Mouse (Mus musculus) heart, embryonic 13.5 days (tissue): ENCODE measurements around the gene Hps6. TPM values are rescaled to one million over a fixed set of nuclear protein-coding genes. Genes with fewer than 3 reads are reported as not detected.

Experiments
- ATAC-seq: fragments of 200-750 bp; cut with Nextera tagmentation; 2 replicates; pipeline ENCODE4 v1.8.0; 2017; ENCODE audit warnings: moderate TSS enrichment; ENCODE audit not compliant: insufficient number of reproducible peaks, low FRiP score, low TSS enrichment; ENCODE audit errors: extremely low read depth
- H3K27ac ChIP-seq: fragments of 300-500 bp; sonication (generic); replicated peaks from 2 replicates; pipeline ENCODE4 v1.5.1; 2015; ENCODE audit warnings: moderate library complexity, mild to moderate bottlenecking, inconsistent platforms
- H3K27me3 ChIP-seq: fragments of 300-500 bp; sonication (generic); replicated peaks from 2 replicates; pipeline ENCODE4 v1.6.1; 2015; ENCODE audit warnings: mild to moderate bottlenecking, inconsistent platforms
- H3K36me3 ChIP-seq: fragments of 300-500 bp; sonication (generic); 2 replicates; pipeline ENCODE4 v1.6.1; 2015; ENCODE audit warnings: mild to moderate bottlenecking, inconsistent platforms
- H3K4me1 ChIP-seq: fragments of 300-500 bp; sonication (generic); 2 replicates; pipeline ENCODE4 v1.6.1; 2015; ENCODE audit warnings: inconsistent platforms
- H3K4me2 ChIP-seq: fragments of 300-500 bp; sonication (generic); 2 replicates; pipeline ENCODE4 v1.6.1; 2015; ENCODE audit warnings: inconsistent platforms, mild to moderate bottlenecking, moderate library complexity
- H3K4me3 ChIP-seq: fragments of 300-500 bp; sonication (generic); 2 replicates; pipeline ENCODE4 v1.5.1; 2015; ENCODE audit warnings: moderate library complexity, mild to moderate bottlenecking, inconsistent platforms
- H3K9ac ChIP-seq: fragments of 300-500 bp; sonication (generic); 2 replicates; pipeline ENCODE4 v1.6.1; 2015; ENCODE audit warnings: inconsistent platforms, mild to moderate bottlenecking, moderate library complexity
- H3K9me3 ChIP-seq: fragments of 300-500 bp; sonication (generic); 2 replicates; pipeline ENCODE4 v1.6.1; 2016; ENCODE audit warnings: inconsistent platforms
- WGBS: fragments of 180-500 bp; shearing (Covaris S2); methylation state at CpG from one replicate; pipeline ENCODE4 v1.1.7; 2015; ENCODE audit warnings: mixed read lengths; 5-methylcytosine and 5-hydroxymethylcytosine counted together
- polyA plus RNA-seq: library from polyadenylated mRNA; unstranded; fragments of >200 nt; fragmentation: Nextera tagmentation; extraction: Ambion mirVana; gene quantifications from 2 replicates; pipeline ENCODE4 v1.2.1, GENCODE M21; 2015

The Hps6 gene
- polyA plus RNA-seq, 1 experiment from 2014 or later: 6.3 TPM

DNA sequence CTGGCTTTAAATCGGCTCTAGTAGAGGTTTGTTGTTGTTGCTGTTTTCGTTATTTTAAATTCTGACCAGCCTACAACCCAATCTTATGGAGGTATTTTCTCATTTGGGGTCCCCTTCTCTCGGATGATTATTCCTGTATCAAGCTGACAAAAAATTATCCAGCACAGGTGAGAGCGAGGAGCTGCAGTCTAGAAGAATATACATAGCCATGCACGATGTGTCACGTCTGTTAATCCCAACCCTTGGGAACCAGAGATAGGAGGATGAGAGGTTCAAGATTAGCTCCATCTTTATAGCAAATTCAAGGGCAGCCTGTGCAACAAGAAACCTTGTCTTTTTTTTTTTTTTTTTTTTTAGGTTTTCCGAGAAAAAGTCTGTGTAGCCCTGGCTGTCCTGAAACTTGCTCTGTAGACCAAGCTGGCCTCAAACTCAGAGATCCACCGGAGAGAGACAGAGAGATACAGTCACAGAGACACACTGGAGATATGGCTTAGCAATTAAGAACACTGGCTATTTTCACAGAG lies 4.6 kb upstream of the Hps6 start:
- Histone ChIP-seq H3K9ac (peak overlapping the region; percentile 81), H3K27ac (no peak overlapping the region), H3K4me3 (peak overlapping the region; percentile 80), H3K4me2 (peak overlapping the region; percentile 80), H3K4me1 (peaks cover 12% of the 10 kb centered on the region), H3K36me3 (peaks cover 23% of the 10 kb centered on the region), H3K27me3 (no peaks in the 10 kb centered on the region), H3K9me3 (no peaks in the 10 kb centered on the region; the same call in 1 of the 2 replicates)
- no peak for ATAC-seq
- 10% methylated on average over 8 of the region's 8 CpGs for WGBS

DNA sequence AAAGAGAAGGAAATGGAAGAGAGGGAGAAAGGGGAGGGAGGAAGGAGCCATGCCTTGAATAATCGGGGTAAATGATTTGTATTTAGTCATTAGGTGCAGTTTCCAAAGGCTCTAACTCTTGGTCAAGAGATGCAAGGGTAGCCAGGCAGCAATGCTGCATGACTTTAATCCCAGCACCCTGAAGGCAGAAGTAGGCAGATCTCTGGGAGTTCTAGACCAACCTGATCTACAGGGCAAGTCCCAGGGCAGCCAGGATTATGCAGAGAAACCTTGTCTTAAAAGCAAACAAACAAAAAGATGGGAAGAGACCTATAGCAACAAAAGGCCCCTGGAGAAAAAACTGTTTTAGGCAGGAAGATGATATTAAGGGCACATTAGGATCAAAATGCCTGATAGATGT lies 3.9 kb upstream of the Hps6 start:
- WGBS: 38% methylated on average over 1 of the region's 1 CpGs
- peaks cover 17% of the 10 kb centered on the region for H3K36me3 ChIP-seq

DNA sequence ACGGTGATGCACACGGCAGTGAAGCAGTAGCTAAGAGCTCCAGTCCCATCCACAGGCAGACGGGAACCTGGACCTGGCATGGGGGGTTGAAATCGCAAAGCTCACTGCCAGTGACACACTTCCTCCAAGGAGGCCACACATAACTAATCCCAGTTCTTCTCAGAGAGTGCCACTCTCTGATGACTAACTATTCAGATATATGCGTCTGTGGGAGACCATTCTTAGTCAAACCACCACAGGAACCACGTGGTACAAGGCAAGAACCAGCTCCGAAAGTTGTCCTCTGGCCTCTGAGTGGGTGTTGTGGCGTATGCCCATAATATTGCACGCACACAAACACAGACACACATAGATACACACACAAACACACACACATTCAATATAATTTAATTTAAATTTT lies 1.0 kb upstream of the Hps6 start:
- no peaks in the 10 kb centered on the region for H3K9me3 ChIP-seq
- H3K4me1 ChIP-seq: peaks cover 28% of the 10 kb centered on the region
- H3K4me2 ChIP-seq: no peak overlapping the region
- H3K27me3 ChIP-seq: no peaks in the 10 kb centered on the region
- H3K36me3 ChIP-seq: peaks cover 7% of the 10 kb centered on the region
- H3K27ac ChIP-seq: no peak overlapping the region
- no peak overlapping the region for H3K9ac ChIP-seq
- ATAC-seq: no peak
- WGBS: 76% methylated on average over 9 of the region's 9 CpGs
- no peak overlapping the region for H3K4me3 ChIP-seq

More for the DNA sequence above, 3.9 kb upstream of the Hps6 start:
- peak overlapping the region; percentile 80 for H3K4me2 ChIP-seq
- ATAC-seq: no peak
- no peaks in the 10 kb centered on the region for H3K27me3 ChIP-seq
- peaks cover 19% of the 10 kb centered on the region for H3K4me1 ChIP-seq
- H3K9ac ChIP-seq: peak overlapping the region; percentile 81; the same call in 1 of the 2 replicates
- H3K9me3 ChIP-seq: no peaks in the 10 kb centered on the region; the same call in 1 of the 2 replicates
- H3K4me3 ChIP-seq: no peak overlapping the region
- no peak overlapping the region for H3K27ac ChIP-seq

DNA sequence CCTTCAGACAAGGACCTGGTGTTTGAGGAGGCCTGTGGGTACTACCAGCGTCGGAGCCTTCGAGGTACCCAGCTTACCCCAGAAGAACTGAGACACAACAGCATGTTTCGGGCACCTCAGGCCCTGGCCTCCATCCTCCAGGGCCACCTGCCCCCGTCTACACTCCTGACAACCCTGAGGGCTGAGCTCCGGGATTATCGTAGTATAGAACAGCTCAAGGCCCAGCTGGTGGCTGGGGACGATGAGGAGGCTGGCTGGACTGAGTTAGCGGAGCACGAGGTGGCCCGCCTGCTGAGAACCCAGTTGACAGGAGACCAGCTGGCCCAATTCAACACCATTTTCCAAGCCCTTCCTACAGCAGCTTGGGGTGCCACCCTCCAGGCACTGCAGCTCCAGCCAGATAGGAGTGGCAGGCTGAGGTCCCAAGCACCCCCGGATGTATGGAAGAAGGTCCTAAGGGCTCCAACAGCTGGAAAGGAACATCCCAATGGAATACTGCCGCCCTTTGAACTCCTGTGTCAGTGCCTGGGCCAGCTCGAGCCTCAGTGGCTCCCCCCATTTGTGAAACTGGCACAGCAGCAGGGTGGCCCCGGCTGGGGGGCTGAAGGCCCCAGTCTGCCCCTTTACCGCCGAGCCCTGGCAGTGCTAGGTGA lies 1.6 kb downstream of the Hps6 start:
- Histone ChIP-seq H3K4me1 (peaks cover 20% of the 10 kb centered on the region), H3K27ac (no peak overlapping the region), H3K9me3 (no peaks in the 10 kb centered on the region), H3K4me2 (peak overlapping the region; percentile 87), H3K36me3 (peaks cover 18% of the 10 kb centered on the region), H3K27me3 (no peaks in the 10 kb centered on the region), H3K4me3 (peak overlapping the region; percentile 78), H3K9ac (peak overlapping the region; percentile 91; the same call in 1 of the 2 replicates)
- WGBS: 76% methylated on average over 17 of the region's 17 CpGs
- no peak for ATAC-seq

DNA sequence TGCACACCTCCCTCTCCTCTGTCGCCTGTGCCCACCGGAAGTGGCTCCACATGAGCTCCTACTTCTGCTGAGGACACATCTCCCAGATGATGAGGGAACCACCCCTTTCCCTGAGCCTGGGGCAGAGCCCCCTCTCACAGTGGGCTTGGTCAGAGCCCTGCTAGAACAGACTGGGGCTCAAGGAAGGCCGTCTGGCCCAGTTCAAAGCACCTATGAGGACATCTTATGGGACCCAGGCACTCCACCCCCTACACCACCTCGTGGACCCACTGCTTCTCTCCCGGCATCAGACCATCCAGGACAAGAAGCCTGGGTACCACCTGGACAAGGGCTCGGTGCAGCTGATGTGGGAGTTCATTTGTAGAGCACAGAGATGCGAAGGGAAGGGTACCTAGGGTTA lies 2.4 kb downstream of the Hps6 start:
- Histone ChIP-seq H3K9ac (0 out of 2 replicates have a peak overlapping the region, but pooled peaks have one; percentile 33), H3K4me2 (no peak overlapping the region), H3K27me3 (no peaks in the 10 kb centered on the region), H3K36me3 (peaks cover 18% of the 10 kb centered on the region), H3K27ac (no peak overlapping the region), H3K4me3 (no peak overlapping the region), H3K9me3 (no peaks in the 10 kb centered on the region), H3K4me1 (peaks cover 20% of the 10 kb centered on the region)
- WGBS: 77% methylated on average over 7 of the region's 7 CpGs
- ATAC-seq: no peak

DNA sequence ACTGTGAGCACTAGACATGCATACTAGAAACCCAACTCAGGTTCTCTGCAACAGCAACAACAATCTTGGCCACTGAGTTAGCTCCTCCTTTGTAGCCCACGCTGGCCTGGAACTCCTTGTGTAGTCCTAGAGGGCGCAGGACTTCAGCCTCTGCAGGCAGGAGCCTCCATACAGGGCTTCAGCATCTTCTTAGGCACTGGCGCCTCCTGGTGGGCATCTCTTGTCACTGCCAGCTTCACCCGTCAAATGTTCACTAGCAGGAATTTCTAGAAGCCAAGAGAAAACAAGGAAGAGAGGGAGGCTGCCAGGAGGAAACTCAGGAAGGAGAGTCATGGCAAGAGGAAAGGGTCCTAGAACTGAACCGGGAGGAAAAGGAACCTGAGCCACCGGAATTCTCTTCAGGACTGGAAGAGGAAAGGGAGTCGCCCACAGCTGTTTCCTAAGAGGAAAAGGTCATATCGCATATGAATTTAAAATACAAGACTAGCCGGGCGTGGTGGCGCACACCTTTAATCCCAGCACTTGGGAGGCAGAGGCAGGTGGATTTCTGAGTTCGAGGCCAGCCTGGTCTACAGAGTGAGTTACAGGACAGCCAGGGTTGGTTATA lies 11.4 kb downstream of the Hps6 start:
- Histone ChIP-seq H3K4me1 (no peaks in the 10 kb centered on the region), H3K27me3 (no peaks in the 10 kb centered on the region), H3K4me3 (no peak overlapping the region), H3K9ac (no peak overlapping the region), H3K4me2 (no peak overlapping the region), H3K27ac (no peak overlapping the region), H3K36me3 (no peaks in the 10 kb centered on the region), H3K9me3 (no peaks in the 10 kb centered on the region)
- ATAC-seq: no peak
- 34% methylated on average over 12 of the region's 12 CpGs for WGBS

DNA sequence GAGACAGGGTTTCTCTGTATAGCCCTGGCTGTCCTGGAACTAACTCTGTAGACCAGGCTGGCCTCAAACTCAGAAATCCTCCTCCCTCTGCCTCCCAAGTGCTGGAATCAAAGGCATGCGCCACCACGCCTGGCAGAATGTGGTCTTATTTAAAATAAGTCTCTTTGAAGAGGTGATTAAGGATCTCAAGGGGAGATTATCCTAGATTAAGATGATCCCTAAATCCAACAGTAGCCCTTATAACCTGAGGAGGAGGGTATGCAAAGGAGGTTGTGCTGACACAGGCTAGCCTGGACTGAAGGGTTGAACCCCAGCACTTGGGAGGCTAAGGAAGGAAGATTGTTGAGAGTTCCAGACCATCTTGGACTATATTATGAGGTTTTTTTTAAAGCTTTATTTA lies 12.7 kb downstream of the Hps6 start:
- Histone ChIP-seq H3K4me2 (no peak overlapping the region), H3K36me3 (no peaks in the 10 kb centered on the region), H3K9ac (no peak overlapping the region), H3K4me3 (no peak overlapping the region), H3K4me1 (no peaks in the 10 kb centered on the region), H3K27me3 (no peaks in the 10 kb centered on the region), H3K27ac (no peak overlapping the region), H3K9me3 (no peaks in the 10 kb centered on the region)
- no peak for ATAC-seq
- 75% methylated on average over 2 of the region's 2 CpGs for WGBS

DNA sequence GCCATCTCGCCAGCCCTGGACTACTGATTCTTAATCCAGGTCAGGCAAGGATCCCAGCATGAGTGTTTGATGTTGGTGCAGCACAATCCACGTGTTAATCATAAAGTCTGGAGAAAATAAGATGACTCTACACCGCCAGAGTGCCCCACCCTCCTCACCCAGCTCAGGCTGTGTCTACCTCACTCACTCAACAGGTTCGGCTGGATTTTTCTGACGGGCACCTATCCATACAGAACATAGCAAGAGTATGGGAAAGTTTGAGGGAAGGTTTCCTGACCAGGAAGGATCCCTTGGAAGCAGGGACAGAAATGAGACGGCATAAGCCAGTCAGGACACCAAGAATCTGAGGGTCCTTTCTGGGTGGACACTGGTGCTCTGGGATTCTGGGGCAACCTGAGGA lies 21.7 kb downstream of the Hps6 start:
- Histone ChIP-seq H3K36me3 (peaks cover under 1% of the 10 kb centered on the region), H3K9me3 (peaks cover 5% of the 10 kb centered on the region; the same call in 1 of the 2 replicates), H3K27ac (no peak overlapping the region), H3K9ac (no peak overlapping the region), H3K4me2 (no peak overlapping the region), H3K27me3 (no peaks in the 10 kb centered on the region), H3K4me1 (peaks cover 20% of the 10 kb centered on the region), H3K4me3 (no peak overlapping the region)
- no peak for ATAC-seq
- WGBS: 70% methylated on average over 6 of the region's 6 CpGs

DNA sequence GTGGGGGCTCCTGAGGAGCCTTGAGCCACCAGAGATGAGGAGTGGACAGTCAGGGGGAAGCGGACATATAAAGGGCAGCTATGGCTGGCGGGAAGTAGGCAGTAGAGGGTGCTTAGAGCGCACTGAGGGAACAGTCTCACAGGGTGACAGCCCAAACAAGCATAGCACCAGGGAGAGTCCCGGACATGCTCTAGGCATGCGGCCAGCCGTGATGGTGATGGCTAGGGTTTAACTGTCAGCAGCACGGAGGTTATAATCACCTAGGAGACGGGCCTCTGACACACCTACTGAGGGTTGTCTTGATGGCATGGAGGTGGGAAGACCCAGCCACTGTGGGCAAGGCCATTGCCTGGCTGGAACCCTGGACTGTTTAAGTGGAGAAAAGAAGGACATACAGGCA lies 23.3 kb downstream of the Hps6 start:
- peaks cover 15% of the 10 kb centered on the region for H3K36me3 ChIP-seq
- H3K27ac ChIP-seq: 0 out of 2 replicates have a peak overlapping the region, but pooled peaks have one; percentile 16
- H3K9me3 ChIP-seq: peaks cover 5% of the 10 kb centered on the region; the same call in 1 of the 2 replicates
- 31% methylated on average over 8 of the region's 8 CpGs for WGBS
- no peaks in the 10 kb centered on the region for H3K27me3 ChIP-seq
- ATAC-seq: peak; percentile 23; the same call in 1 of the 2 replicates
- H3K4me3 ChIP-seq: no peak overlapping the region
- 0 out of 2 replicates have a peak overlapping the region, but pooled peaks have one; percentile 20 for H3K4me2 ChIP-seq
- H3K4me1 ChIP-seq: peaks cover 20% of the 10 kb centered on the region
- no peak overlapping the region for H3K9ac ChIP-seq

DNA sequence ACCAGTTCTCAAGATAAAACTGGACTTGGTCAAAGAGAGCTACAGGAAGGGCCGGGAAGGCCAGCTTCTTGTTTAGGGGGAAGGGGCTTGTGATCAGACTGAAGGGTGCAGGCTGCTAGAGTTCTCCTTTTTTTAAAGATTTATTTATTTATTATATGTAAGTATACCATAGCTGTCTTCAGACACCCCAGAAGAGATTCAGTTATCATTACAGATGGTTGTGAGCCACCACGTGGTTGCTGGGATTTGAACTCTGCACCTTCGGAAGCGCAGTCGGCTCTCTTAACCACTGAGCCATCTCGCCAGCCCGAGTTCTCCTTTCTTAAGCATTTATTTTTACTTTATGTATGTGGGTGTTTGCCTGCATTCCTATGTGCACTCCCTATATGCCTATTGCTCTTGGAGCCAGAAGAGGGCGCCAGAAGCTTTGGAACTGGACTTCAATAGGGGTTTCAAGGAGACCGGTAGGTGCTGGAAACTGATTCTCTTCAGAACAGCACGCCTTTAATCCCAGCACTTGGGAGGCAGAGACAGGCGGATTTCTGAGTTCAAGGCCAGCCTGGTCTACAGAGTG lies 25.5 kb downstream of the Hps6 start:
- H3K36me3 ChIP-seq: peaks cover 38% of the 10 kb centered on the region
- no peak overlapping the region for H3K27ac ChIP-seq
- H3K4me1 ChIP-seq: peaks cover 20% of the 10 kb centered on the region
- WGBS: 70% methylated on average over 11 of the region's 11 CpGs
- no peak overlapping the region for H3K4me3 ChIP-seq
- peaks cover 5% of the 10 kb centered on the region; the same call in 1 of the 2 replicates for H3K9me3 ChIP-seq
- ATAC-seq: no peak
- no peak overlapping the region for H3K4me2 ChIP-seq
- H3K27me3 ChIP-seq: no peaks in the 10 kb centered on the region
- no peak overlapping the region for H3K9ac ChIP-seq

DNA sequence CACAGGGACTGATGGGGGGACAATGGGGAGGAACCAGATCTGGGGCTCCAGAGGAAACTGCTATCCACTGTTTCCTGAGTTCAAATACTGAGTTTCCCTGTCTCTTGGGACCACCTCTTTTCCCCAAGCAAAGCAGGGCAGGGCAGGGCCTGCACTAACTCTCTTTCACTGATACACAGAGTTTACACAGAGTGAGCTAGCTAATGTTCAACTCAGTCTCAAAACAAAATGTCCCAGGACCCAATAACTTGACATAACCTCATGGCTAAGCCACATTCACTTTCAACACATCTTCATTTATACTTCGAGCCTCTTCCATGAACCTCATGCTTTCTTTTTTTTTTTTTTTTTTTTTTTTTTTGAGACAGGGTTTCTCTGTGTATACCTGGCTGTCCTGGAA lies 26.3 kb downstream of the Hps6 start:
- no peak overlapping the region for H3K4me3 ChIP-seq
- ATAC-seq: no peak
- H3K36me3 ChIP-seq: peaks cover 46% of the 10 kb centered on the region
- 95% methylated on average over 1 of the region's 1 CpGs for WGBS
- no peak overlapping the region for H3K4me2 ChIP-seq
- no peak overlapping the region for H3K27ac ChIP-seq
- H3K9ac ChIP-seq: no peak overlapping the region
- H3K27me3 ChIP-seq: no peaks in the 10 kb centered on the region
- H3K4me1 ChIP-seq: peaks cover 20% of the 10 kb centered on the region
- peaks cover 5% of the 10 kb centered on the region; the same call in 1 of the 2 replicates for H3K9me3 ChIP-seq
